Mouse (Mus musculus) urinary bladder, postnatal 36 days (tissue): ENCODE measurements around the gene Med18.
A peak's percentile ranks its signal among the peaks of the same experiment; 100 is the strongest.

Source experiments
- DNase-seq, 2 experiments: peaks; one replicate each; pipeline ENCODE4 v3.0.0; 2022; ENCODE audit warnings: low spot score in 2 of 2, mixed read lengths in 1 of 2

The Med18 gene

DNA sequence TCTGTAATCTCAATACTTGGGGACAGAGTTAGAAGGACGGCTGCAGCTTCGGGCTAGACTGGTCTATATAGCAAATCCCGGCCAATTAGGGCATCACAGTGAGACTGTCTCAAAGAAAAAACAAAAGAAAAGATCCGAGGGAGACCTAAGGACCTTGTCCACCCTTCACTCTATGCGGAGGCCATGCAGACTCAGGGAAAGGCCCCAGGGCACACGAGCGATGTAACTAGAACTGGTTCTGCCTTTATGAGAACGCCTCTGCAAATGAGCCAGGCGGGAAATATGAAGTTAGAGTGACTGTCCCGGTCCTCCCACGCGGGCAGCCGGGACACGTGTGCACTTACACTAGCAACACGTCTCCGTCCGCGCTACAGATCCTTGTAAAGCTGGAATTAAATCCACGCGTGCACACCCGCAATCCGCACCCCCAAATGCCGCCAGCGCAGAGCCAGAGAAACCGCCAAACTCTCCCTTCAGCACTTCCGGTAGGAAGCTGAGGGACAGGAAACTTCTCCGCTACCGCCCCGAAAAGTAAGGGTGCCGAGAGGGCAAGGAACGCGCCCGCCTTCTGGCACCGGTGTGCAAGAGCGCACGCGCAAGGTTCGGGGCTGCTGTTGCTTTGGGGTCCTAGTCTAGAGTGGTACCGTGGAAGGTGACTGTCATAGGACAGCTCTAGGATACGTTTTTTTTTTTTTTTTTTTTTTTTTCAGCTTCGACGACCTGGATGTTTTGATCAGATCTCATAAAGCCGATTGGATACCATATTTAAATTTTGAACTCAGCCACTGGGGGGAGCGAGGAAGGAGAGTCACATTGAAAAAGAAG lies at the start of gene Med18:
Gene Med18, minus strand, starts transcription at position 492 of the 825 bp plus-strand sequence.
- peak; percentile 92 to 93 for DNase-seq

DNA sequence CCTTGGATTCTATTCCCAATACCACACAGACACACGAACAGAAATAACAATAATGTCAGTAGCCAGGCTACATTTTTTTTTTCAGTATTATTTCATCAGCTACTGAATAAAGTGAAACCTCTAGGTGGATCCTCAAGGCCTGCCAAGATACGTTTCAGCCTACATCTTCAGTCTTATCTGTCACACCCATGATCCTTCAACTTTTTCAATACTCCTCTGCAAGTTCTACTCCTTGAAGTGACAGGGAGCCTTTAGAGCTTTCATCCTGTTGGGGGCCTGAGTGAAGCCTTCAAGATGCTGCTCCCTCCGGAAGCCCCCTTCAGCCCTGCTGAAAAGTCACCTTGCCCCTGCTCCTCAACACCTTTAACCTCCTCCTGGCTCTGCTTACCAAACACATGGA lies 48.4 kb upstream of the Med18 start:
- DNase-seq: no peak

DNA sequence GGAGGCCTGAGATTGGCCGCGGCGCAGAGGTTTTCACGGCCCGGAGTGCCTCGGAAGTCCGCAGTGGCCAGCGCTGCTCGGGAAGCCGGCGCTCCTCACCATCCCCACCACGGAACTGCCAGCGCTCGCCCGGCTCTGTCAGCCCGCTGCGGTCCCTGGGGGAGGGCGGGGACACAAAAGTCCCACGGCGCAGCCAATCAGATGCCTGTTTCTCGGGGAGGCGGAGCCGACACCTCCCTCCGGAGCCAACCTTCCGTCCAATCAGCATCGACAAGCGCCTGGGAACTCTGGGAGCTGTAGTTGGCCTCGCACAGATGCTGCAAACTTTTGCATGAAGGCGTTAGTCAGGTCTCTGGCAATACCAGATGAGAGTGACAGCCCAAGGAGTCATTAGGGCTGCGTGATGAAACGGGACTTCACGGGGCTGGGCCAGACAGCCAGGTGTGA lies 46.7 kb upstream of the Med18 start, which contains the start of gene Sesn2:
Gene Sesn2, minus strand, starts transcription at position 150 of the 447 bp plus-strand sequence.
- peak; percentile 94 to 98 for DNase-seq

DNA sequence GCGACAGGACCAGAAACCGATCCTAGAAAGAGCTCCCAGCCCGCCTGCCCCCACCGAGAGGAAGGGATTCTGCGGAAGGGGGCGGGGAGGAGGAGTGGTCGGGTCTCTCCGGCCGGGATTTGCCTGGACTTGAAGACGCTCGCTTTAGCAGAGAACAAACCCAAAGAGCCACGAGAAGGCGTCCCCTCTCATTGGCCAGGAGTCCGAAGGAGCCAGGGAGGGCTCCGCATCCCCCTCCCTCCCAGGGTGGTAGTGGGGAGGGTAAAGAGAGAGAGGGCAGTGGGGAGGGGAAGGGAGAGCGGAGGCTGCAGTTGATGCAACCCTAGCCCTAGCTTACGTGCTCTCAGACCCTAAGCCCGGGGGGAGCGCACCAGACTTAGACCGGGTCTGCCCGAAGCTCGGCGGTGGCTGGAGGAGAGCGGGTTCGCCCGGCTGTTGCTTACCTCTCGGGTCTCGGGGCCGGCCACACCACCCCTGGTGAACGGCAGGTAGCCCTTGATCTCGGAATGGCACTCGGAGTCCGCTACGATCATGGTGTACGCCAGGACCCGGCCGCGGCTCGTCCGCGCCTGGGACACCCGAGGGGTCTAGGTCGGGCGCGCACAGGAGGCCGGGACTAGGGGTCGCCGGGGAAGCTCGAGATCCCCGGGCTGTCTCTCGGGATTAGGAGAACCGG lies 46.0 kb upstream of the Med18 start:
- DNase-seq: peak; percentile 78 to 86

DNA sequence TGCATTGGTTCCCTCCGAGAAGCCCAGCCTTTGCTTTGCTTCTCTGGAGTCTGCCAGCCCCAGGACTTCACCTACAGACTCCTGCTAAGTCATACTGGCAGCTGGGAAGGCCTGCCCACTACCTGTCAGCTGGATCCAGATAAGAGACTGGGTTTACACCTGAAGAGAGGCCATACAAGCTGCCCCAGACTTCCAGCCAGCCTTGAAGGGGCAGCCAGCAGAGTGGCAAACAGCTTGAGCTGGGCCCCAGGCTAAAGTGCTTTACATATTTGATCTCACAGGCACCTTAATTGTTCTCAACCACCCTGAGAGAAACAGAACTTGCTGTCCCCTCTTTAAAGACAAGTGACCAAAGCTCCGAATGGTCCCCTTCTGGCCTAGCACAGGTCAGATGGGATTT lies 43.5 kb upstream of the Med18 start:
- no peak for DNase-seq

DNA sequence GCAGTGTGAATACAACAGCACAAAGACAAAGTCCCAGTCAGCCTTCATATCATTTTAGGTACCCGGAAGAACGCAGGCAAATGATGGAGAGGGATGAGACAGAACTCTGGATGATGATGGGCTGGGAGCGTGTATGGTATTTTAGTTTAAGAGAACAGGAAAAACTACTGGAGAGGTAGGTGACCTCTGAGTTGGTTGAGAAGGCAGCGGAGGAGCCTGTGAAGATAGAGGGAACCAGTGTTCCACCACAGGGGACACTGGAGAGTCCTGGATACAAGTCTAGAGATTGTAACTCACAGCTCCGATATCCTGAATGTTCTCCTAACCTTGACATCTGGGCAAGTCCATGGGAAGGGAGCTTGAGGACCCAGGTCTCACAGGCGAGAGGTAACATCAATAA lies 42.5 kb upstream of the Med18 start:
- no peak for DNase-seq

DNA sequence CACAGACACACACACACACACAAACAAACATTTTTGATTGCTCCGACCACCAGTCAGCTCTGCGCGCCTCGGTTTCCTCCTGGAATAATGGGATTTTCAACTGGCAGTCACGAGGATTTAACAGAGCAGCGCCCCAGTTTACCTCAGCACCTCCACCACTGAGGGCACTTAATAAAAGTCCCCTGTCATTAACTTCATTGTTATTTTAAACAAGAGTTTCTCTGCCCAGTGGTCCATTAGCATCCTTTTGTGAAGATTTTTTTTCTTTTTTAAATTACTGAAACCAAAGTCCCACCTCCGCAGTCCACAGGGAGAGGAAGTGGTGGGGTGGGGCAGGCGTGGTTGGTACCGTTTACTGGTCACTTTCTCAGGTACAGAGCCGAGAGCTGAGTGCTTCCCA lies 42.1 kb upstream of the Med18 start:
- no peak for DNase-seq

DNA sequence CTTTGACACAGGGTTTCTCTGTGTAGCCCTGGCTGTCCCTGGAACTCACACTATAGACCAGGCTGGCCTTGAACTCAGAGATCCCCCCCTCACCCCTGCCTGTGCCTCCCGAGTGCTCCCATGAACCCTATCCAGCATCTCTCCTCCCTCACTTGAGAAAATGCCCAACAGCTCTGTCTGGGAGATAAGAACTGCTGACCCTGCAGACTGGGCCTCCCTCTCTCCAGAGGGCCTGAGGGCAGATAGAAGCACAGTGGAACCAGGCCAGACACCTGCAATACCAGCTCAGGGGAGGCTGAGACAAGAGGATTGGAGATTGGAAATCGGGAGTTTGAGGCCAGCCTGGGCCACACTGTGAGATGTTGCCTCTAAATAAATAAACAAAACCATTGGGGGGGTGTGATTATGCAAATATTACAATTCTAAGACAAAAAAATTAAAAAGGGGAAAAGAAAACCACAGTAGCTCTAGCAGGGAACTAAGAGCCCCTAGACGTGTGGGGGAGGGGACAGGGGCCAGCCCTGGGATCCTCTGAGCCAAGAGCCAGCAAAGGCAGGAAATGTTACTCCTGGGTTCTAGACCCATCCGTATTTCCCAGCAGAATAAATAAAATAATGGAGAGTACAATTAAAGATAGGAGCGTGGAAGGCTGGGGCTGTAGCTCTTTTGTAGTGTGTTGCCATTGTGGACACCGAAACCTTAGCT lies 41.5 kb upstream of the Med18 start:
- DNase-seq: no peak

DNA sequence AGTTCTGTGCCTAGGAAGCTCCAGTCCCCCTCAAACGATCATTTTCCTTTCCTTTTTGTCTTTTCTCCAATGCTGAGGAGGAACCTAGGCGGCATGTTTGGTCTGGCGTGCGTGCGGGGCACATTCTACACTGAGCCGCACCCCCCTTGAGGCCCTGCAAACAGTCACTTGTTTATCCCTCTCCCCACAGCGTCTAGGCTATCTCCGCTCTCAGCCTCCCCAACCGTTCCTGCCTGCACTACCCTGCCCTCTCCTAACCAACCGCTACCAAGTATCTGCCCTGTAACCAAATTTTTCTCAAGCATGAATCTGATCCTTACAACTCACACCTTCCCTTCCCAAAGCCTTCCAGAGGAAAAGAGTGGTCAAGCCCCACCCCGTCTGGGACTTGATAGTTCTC lies 39.6 kb upstream of the Med18 start:
- DNase-seq: no peak

DNA sequence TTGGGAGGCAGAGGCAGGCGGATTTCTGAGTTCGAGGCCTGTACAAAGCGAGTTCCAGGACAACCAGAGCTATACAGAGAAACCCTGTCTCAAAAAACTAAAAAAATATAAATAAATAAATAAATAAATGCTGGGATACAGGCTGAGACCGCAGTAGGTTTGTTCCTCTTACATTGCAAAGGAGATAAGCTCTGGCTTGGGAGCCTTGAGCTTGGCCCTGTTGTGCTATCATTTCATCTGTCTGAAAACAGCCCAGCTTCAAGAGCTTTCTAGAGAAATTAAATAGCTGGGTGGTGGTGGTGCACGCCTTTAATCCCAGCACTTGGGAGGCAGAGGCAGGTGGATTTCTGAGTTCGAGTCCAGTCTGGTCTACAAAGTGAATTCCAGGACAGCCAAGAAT lies 37.9 kb upstream of the Med18 start:
- no peak for DNase-seq

DNA sequence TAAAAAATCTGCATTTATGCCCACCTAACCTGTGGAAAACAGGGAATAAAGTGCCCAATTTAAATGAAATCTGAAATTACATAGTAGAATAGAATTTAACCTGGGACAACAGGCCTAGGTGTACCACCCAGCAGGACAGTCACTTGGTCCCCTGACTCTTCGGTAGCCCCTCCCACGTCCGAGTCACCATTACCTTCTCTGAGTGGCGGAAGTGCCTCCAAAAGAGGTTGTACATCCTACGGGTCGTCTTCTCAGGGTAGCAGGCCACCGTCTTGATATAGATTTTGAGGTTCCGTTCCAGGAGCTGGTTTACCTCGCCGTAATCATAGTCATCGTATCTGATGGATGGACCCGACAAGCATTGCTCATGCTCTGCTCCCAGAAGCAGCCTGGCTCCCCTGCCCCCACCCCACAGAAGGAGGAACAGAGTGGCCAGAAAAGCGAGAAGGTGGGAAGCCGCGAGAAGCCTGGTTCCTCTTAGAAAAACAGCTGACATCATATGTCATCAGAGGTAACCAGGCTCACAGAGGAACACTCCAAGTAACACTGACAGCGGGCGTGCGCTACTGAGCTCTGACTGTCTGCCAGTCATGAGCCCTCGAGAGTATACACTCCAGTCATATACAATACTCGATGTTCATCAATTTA lies 30.7 kb upstream of the Med18 start:
- no peak for DNase-seq

DNA sequence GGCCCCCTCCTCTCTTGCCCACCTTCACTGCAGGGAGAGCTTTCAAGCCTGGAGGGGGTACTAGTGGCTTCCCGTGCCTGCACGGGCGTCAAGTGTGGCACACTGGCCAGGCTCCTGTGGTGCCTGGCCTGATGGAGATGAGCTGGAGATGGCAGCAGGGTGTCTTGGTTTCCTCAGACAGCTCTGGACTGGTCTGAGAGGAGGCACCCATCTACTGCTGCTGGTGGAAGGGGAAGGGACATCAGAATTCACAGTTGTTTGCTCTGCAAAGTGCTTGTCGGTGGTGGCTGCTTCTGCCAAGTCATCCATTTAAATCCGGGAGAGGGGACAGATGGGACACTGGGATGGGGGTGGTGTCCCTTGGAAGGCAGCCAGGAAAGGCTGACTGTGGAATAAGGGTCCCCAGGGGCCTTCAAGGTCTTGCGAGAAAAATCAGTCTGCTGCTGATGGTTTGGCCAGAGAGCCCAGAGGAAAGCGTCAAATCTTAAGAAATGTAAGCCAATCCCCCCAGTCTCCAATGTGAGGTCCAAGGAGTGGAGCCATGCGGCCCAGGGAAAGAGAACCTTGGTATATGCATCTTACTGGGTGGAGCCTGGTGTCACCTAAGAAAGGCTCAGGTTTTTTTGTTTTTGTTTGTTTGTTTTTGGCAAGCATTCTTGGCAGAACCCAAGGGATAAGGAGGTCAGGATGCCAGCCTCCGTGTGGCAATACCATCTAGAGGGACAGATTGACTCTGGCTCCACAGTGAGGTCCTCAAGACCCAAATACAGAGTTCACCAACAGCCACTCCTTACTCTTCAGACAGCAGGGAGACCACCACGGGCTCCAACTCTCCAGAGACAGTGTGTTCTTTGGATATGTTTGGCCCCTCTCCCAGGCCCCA lies 28.7 kb upstream of the Med18 start:
- peak in 1 of 2 experiments; percentile 42 for DNase-seq

DNA sequence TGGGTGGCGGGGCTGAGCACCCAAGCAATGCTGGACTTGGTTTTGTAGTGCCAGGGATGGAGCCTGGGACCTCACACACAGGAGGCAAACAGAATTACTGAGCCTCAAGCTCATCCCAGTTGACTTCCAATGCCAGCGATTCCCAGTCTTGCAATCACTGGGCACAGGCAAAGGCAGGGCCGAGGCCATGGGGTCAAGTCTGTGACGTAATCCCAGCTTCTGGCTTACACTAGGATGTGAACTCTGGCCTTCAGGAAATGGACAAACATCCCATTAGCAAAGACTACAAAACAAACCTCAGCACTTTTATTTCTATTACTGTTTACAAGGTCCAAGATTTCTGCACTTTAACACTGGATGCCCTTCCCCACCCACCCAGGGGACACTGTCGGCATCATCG lies 28.0 kb upstream of the Med18 start:
- peak in 1 of 2 experiments; percentile 68 for DNase-seq

DNA sequence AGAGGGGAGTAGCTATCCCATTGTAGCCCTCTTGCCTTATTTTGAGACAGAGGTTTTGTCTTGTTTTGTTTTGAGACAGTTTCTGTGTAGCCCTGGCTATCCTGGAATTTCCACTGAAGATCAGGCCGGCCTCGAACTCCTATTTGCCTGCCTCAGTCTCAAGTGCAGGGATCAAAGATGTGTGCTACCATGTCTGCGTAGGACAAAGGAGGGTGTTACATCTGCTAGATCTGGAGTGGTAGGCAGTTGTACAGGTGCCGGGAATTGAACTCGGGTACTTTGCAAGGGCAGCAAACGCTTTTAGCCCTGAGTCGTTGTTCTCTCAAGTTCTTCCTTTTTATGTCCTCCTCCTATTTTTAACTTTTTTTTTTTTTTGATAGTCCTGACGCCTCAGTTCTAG lies 27.3 kb upstream of the Med18 start:
- DNase-seq: no peak

DNA sequence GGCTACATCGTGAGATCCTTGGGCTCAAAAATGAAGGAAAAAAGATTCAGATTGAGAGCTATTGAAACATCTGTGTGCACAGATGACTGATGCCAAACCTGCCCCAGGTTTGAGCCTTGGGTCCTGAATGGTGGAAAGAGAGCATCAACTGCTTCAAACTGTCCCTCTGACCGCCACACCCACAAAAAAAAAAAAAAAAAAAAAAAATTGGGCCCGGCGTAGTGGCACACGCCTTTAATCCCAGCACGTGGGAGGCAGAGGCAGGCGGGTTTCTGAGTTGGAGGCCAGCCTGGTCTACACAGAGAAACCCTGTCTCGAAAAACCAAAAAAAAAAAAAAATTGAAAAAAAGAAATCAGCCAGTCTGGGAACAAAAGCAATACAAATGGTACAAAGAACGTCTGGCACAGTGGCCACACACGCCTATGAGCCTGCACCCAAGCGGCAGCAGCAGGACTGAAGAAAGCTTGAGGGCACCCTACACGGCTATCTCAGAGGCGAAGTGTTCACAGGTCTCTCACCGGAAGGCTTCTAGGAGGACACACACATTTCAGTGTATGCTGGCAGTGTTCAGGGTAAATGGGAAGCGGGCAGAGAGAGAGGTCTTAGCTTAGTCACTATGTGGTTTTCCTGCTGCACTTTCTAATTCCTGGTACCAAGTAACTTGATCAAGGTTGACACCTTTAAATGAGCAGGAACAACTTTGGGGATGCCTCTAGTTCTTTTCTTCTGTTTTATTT lies 26.7 kb upstream of the Med18 start:
- no peak for DNase-seq

DNA sequence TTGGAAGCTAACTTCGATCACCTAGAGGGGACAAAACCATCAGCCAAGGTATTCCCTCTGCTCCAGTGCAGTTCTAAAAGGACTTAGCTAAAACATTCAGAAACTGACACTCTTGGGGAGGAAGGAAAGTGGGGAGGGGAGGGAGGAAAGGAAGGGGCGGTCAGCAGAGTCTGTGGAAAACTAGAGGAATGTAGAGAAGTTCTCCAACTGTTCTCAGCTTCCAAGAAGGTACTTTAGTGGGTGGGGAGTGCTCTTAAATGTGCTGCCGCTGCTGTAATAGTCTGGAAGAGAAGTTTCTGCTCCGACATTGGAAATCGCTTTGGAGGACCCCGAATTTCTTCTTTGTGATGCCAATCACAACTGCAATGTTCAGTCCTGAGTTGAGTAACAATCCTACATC lies 25.3 kb upstream of the Med18 start:
- no peak for DNase-seq

DNA sequence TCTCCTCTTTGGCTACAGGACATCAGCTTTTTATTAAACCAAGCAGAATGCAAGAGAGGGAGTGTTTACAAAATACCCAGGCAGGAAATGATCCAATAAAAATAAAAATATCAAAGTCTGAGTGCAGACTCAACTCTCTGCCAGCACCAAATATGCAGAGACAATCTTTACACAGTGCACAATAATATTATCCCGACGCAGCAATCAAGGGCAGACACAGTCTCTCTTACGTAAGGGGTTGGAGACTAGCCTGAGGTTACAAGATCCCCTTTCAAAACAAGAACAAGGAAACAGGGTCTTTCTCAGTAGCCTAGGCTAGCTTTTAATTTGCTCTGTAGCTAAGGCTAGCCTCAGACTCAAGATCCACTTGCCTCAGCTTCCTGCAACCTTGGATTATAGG lies 24.8 kb upstream of the Med18 start:
- no peak for DNase-seq

DNA sequence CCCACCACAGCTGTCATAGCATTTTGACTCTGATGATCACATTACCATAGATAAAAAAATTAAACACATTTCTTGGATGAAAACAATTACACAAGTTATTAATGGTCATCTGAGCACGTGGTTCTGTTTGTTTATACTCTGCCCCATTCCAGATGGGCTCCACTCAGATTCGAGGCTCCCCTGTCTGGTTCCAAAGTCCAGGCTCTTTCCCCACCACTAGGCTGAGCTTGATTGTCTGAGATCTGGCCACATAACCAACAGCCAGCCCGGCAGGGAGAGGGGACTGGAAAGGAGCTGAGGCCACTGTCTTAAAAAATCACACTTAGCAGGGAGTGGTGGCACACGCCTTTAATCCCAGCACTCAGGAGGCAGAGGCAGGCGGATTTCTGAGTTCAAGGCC lies 21.1 kb upstream of the Med18 start:
- DNase-seq: no peak

DNA sequence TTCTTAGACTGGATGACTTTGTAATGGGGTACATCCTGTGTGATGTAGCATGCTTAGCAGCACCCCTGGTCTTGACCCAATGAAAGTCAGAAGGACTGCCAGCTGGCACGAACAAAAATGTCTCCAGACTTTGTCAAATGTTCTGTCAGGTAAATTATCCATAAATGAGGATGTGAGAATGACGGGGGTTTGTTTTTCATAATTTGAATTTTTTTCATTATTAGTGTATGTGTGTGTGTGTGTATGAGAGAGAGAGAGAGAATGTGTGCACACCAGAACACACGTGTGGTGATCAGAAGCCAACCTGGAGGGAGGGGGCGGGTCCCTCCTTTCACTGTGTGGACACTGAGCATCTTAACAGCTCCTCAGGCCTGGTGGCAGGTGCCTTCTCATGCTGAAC lies 20.5 kb upstream of the Med18 start:
- no peak for DNase-seq

DNA sequence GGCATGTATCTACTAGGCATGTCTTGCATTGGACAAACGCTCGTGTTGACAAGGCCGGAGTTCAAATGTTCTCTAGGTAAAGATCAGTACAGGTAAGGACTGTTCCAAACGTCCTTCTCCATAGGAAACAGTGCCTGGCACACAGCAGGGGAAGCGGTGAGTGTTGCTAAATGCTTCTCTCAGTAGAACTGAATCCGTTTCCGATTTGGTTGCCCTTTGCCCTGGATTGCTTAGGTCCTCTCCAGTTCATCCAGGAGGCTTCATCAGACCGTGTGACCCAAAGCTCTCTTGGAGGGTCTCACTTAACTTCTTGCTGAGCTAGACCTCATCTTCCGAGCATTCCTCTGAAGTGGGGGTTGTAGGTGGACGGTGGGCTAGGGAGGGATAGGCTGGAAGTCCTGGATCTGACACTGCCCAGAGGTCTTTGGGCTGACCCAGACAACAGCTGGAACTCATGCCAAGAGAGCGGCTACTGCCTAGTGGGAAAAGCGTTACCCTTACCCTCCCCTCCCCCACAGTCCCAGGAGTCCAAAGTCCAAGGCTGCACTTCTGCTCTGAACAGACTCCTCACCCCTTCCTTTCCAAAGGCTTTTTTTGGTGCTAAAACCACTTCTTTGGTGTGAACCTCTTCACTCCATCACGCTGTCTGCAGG lies 19.4 kb upstream of the Med18 start:
- DNase-seq: peak in 1 of 2 experiments; percentile 51
